Mouse (Mus musculus): ENCODE measurements around the gene Fam76b. TPM values are rescaled to one million over a fixed set of nuclear protein-coding genes. Genes with fewer than 3 reads are reported as not detected.
A peak's percentile ranks its signal among the peaks of the same experiment; 100 is the strongest.
"Not testable (repeated sequence)": the region's sequence is repeated elsewhere in the genome, so short reads cannot be mapped to it uniquely, and the experiment has no call there.

Gene Fam76b
- total RNA-seq (2021) (10 to 100 TPM; 12.0 to 19.4 TPM), polyA plus RNA-seq (2012; rRNA removed) (5.9 and 6.2 TPM in 2 replicates)
- long read RNA-seq, partial matches to known transcripts: 0 of 4 reads
- long read RNA-seq, other reads (novel, unspliced or antisense): 2 of 4 reads

- DNase-seq: peak; percentile 100
Measured at GRCm38 (mm10) chr9:13827406-13828086, at the start of gene Fam76b. Gene Fam76b, plus strand, starts transcription at chr9:13827716.

- no peak for DNase-seq
Measured at GRCm38 (mm10) chr9:13781985-13782384, 45.5 kb upstream of the Fam76b start.

- DNase-seq: not testable (repeated sequence)
Measured at GRCm38 (mm10) chr9:13790864-13791263, 36.7 kb upstream of the Fam76b start.

GRCm38 (mm10) chr9:13794302-13794701 is 33.2 kb upstream of the Fam76b start:
- no peak for DNase-seq

- no peak for DNase-seq
Measured at GRCm38 (mm10) chr9:13794756-13795155, 32.8 kb upstream of the Fam76b start.

GRCm38 (mm10) chr9:13804480-13804879 is 23.0 kb upstream of the Fam76b start:
- DNase-seq: no peak

GRCm38 (mm10) chr9:13806854-13807253 is 20.7 kb upstream of the Fam76b start:
- no peak for DNase-seq

- no peak for DNase-seq
Measured at GRCm38 (mm10) chr9:13807657-13808056, 19.9 kb upstream of the Fam76b start.

GRCm38 (mm10) chr9:13809937-13810336 is 17.6 kb upstream of the Fam76b start:
- no peak for DNase-seq

- DNase-seq: no peak
Measured at GRCm38 (mm10) chr9:13818369-13818768, 9.1 kb upstream of the Fam76b start.

- DNase-seq: no peak
Measured at GRCm38 (mm10) chr9:13820774-13821173, 6.7 kb upstream of the Fam76b start.

GRCm38 (mm10) chr9:13825896-13826295 is 1.6 kb upstream of the Fam76b start:
- no peak for DNase-seq

GRCm38 (mm10) chr9:13826391-13826805 is 1.1 kb upstream of the Fam76b start:
- no peak for DNase-seq

GRCm38 (mm10) chr9:13826832-13827405 is 597 bp upstream of the Fam76b start, which contains the start of gene Cep57:
Gene Cep57, minus strand, starts transcription at chr9:13827107.
- peak; percentile 95 for DNase-seq

- DNase-seq: no peak
Measured at GRCm38 (mm10) chr9:13828087-13828441, 548 bp downstream of the Fam76b start.

- DNase-seq: no peak
Measured at GRCm38 (mm10) chr9:13835256-13835655, 7.7 kb downstream of the Fam76b start.

- DNase-seq: no peak
Measured at GRCm38 (mm10) chr9:13836726-13837125, 9.2 kb downstream of the Fam76b start.

- DNase-seq: no peak
Measured at GRCm38 (mm10) chr9:13847591-13847990, 20.1 kb downstream of the Fam76b start.

GRCm38 (mm10) chr9:13848481-13849480 is 21.3 kb downstream of the Fam76b start:
- peak; percentile 19 for DNase-seq

GRCm38 (mm10) chr9:13853876-13854275 is 26.4 kb downstream of the Fam76b start:
- no peak for DNase-seq

- no peak for DNase-seq
Measured at GRCm38 (mm10) chr9:13856247-13856646, 28.7 kb downstream of the Fam76b start.

- no peak for DNase-seq
Measured at GRCm38 (mm10) chr9:13856777-13857176, 29.3 kb downstream of the Fam76b start.
